Mouse (Mus musculus) forebrain, embryonic 12.5 days (tissue): ENCODE data around the gene Pnpt1. TPM values are rescaled to one million over a fixed set of nuclear protein-coding genes. Genes with fewer than 3 reads are reported as not detected.

ENCODE experiments used
- ATAC-seq: fragments of 200-750 bp; cut with Nextera tagmentation; 2 replicates; pipeline ENCODE4 v1.8.0; 2017; ENCODE audit warnings: moderate TSS enrichment; ENCODE audit not compliant: low FRiP score
- H3K27ac ChIP-seq: fragments of 300-500 bp; sonication (generic); 2 replicates; pipeline ENCODE4 v1.5.1; 2016; ENCODE audit warnings: mild to moderate bottlenecking
- H3K27me3 ChIP-seq: fragments of 300-500 bp; sonication (generic); 2 replicates; pipeline ENCODE4 v1.6.1; 2016; ENCODE audit warnings: mild to moderate bottlenecking
- H3K36me3 ChIP-seq: fragments of 300-500 bp; sonication (generic); replicated peaks from 2 replicates; pipeline ENCODE4 v1.6.1; 2016; ENCODE audit warnings: mild to moderate bottlenecking
- H3K4me1 ChIP-seq: fragments of 300-500 bp; sonication (generic); 2 replicates; pipeline ENCODE4 v1.6.1; 2016
- H3K4me2 ChIP-seq: fragments of 300-500 bp; sonication (generic); 2 replicates; pipeline ENCODE4 v1.6.1; 2016; ENCODE audit warnings: mild to moderate bottlenecking, moderate library complexity
- H3K4me3 ChIP-seq: fragments of 300-500 bp; sonication (generic); replicated peaks from 2 replicates; pipeline ENCODE4 v1.5.1; 2016; ENCODE audit warnings: mild to moderate bottlenecking
- H3K9ac ChIP-seq: fragments of 300-500 bp; sonication (generic); 2 replicates; pipeline ENCODE4 v1.6.1; 2016; ENCODE audit warnings: mild to moderate bottlenecking
- H3K9me3 ChIP-seq: fragments of 300-500 bp; sonication (generic); 2 replicates; pipeline ENCODE4 v1.6.1; 2016
- WGBS: fragments of 180-500 bp; shearing (Covaris S2); methylation state at CpG from one replicate; pipeline ENCODE4 v1.1.7; 2016; 5-methylcytosine and 5-hydroxymethylcytosine counted together
- polyA plus RNA-seq: library from polyadenylated mRNA; unstranded; fragments of >200 nt; fragmentation: Nextera tagmentation; extraction: Ambion mirVana; gene quantifications from 2 replicates; pipeline ENCODE4 v1.2.1, GENCODE M21; 2016

The Pnpt1 gene
- polyA plus RNA-seq, 1 experiment from 2014 or later, result 39.5 TPM

GRCm38 (mm10) chr11:29179319-29179718 lies 48.8 kb downstream of the Pnpt1 start:
- Histone ChIP-seq H3K4me3 (no peak overlapping the region), H3K36me3 (peaks cover 10% of the 10 kb centered on the region), H3K4me2 (no peak overlapping the region), H3K9ac (no peak overlapping the region), H3K27me3 (no peaks in the 10 kb centered on the region), H3K9me3 (no peaks in the 10 kb centered on the region), H3K27ac (no peak overlapping the region), H3K4me1 (no peaks in the 10 kb centered on the region)
- ATAC-seq, result no peak
- WGBS, result 97% methylated on average over 1 of the region's 1 CpGs

- Histone ChIP-seq H3K9ac (no peak overlapping the region), H3K36me3 (peaks cover 23% of the 10 kb centered on the region), H3K4me3 (no peak overlapping the region), H3K4me1 (no peaks in the 10 kb centered on the region), H3K27ac (no peak overlapping the region), H3K9me3 (no peaks in the 10 kb centered on the region), H3K4me2 (no peak overlapping the region), H3K27me3 (no peaks in the 10 kb centered on the region)
- WGBS, result 64% methylated on average over 3 of the region's 3 CpGs
- ATAC-seq, result no peak
Measured at GRCm38 (mm10) chr11:29180657-29181056, 50.1 kb downstream of the Pnpt1 start.

GRCm38 (mm10) chr11:29181751-29182150 lies 51.2 kb downstream of the Pnpt1 start:
- no peak overlapping the region for H3K27ac ChIP-seq
- no peaks in the 10 kb centered on the region for H3K27me3 ChIP-seq
- H3K36me3 ChIP-seq, result peaks cover 33% of the 10 kb centered on the region
- no peaks in the 10 kb centered on the region for H3K9me3 ChIP-seq
- H3K4me3 ChIP-seq, result no peak overlapping the region
- no peak for ATAC-seq
- no peak overlapping the region for H3K4me2 ChIP-seq
- 95% methylated on average over 5 of the region's 5 CpGs for WGBS
- H3K9ac ChIP-seq, result no peak overlapping the region
- no peaks in the 10 kb centered on the region for H3K4me1 ChIP-seq

- Histone ChIP-seq H3K36me3 (peaks cover 46% of the 10 kb centered on the region), H3K4me3 (no peak overlapping the region), H3K4me2 (no peak overlapping the region), H3K4me1 (no peaks in the 10 kb centered on the region), H3K9me3 (no peaks in the 10 kb centered on the region), H3K27ac (no peak overlapping the region), H3K9ac (no peak overlapping the region), H3K27me3 (no peaks in the 10 kb centered on the region)
- ATAC-seq, result no peak
- 86% methylated on average over 2 of the region's 2 CpGs for WGBS
Measured at GRCm38 (mm10) chr11:29188981-29189380, 58.4 kb downstream of the Pnpt1 start.

GRCm38 (mm10) chr11:29203653-29204052 lies 73.1 kb downstream of the Pnpt1 start:
- Histone ChIP-seq H3K27ac (no peak overlapping the region), H3K9me3 (no peaks in the 10 kb centered on the region), H3K4me2 (no peak overlapping the region), H3K27me3 (no peaks in the 10 kb centered on the region), H3K4me3 (no peak overlapping the region), H3K4me1 (no peaks in the 10 kb centered on the region), H3K9ac (no peak overlapping the region), H3K36me3 (peaks cover 37% of the 10 kb centered on the region)
- no peak for ATAC-seq
- WGBS, result 95% methylated on average over 5 of the region's 5 CpGs

GRCm38 (mm10) chr11:29209774-29210173 lies 79.2 kb downstream of the Pnpt1 start:
- Histone ChIP-seq H3K4me3 (no peak overlapping the region), H3K9me3 (no peaks in the 10 kb centered on the region), H3K27ac (no peak overlapping the region), H3K4me1 (no peaks in the 10 kb centered on the region), H3K36me3 (peaks cover 30% of the 10 kb centered on the region), H3K4me2 (no peak overlapping the region), H3K9ac (no peak overlapping the region), H3K27me3 (no peaks in the 10 kb centered on the region)
- no peak for ATAC-seq
- 93% methylated on average over 2 of the region's 2 CpGs for WGBS

Other genes starting within 250 kb of the Pnpt1 start
- 122 and 128 TPM in 2 replicates for gene Ppp4r3b, start 42.1 kb downstream of the Pnpt1 start, polyA plus RNA-seq
- gene Cfap36, start 116.7 kb downstream of the Pnpt1 start, polyA plus RNA-seq, result 90.7 and 96.7 TPM in 2 replicates
- 81.8 and 86.6 TPM in 2 replicates for gene Ccdc88a, start 242.9 kb downstream of the Pnpt1 start, polyA plus RNA-seq